Mouse (Mus musculus) adrenal gland, adult 2 months (tissue): Measurements from ENCODE around the gene Aadacl3. TPM values are rescaled to one million over a fixed set of nuclear protein-coding genes. Genes with fewer than 3 reads are reported as not detected.

ENCODE experiments used
- DNase-seq: peaks from one replicate; pipeline ENCODE4 v3.0.0; 2021
- long read RNA-seq: library from polyadenylated mRNA; stranded (forward); transcript quantifications from one replicate; pipeline ENCODE4 v2.0.0, GENCODE M21; 2021
- polyA plus RNA-seq: library from polyadenylated mRNA; depleted of rRNA; stranded (reverse); fragments of >200 nt; gene quantifications from 2 replicates; pipeline ENCODE4 v1.2.3, GENCODE M21; 2012; rRNA removed
- total RNA-seq, 2 experiments: library from RNA; stranded (reverse); gene quantifications; 2 replicates each; pipeline ENCODE4 v1.2.3; 2021

Aadacl3 gene
- total RNA-seq, result not detected
- not detected in 2 replicates for polyA plus RNA-seq
- long read RNA-seq, result 0 reads

DNA sequence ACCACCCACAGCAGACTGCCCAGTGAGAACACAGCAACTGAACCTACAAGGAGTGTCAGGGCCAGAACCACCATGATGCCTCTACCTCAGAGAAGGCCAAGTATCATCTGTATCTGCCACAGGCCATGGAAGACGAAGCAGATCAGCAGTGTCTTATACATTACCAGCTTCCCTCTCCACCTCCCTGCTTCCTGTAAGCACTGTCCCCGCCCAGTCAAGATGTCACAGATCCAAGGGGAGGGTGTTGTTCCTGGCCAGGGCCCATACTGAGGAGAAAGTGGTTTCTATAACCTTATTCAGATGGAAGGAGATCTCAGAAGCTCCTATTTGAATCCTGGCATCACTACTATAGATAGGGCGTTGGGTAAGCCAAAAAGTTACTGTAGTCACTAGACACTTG, at the start of gene Aadacl3:
TSS of gene Aadacl3 (minus strand) at position 101 of the 400 bp plus-strand sequence.
- DNase-seq, result no peak

DNA sequence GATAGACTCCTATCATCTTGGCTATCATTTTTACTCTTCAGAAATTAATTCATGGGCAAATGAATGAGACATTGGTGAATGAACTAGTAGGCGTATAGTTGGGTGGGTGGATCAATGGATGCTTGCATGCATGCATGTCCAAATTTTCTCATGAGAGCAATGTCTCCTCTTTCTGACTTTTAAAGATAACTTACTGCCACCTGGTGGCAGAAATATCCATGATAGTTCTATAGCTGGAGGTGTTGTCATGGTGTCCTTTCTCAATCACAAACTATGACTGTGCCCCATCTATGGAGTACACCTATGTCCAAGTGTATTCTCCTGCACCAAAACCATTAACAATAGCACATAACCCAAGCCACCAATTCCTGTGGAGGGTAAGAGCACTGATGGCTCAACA, 43.0 kb upstream of the Aadacl3 start:
- no peak for DNase-seq

DNA sequence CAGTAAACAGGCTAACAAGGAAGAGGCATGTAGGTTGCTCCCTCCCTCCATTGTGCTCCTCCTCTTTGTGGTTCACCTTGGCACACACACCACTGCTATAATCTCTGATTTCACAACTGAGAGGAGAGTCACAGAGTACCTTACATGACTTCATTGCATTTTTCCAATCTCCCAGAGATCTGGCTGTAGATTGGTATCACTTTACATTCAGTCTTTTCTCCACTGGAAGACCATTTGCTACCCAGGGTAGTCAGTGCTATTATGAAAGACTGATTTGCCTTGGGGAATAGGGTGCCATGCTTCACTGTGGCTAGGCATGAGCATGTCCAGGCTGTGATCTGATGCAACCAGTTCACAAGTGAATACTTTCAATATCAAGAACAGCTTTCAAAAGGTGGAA, 29.8 kb upstream of the Aadacl3 start:
- no peak for DNase-seq

DNA sequence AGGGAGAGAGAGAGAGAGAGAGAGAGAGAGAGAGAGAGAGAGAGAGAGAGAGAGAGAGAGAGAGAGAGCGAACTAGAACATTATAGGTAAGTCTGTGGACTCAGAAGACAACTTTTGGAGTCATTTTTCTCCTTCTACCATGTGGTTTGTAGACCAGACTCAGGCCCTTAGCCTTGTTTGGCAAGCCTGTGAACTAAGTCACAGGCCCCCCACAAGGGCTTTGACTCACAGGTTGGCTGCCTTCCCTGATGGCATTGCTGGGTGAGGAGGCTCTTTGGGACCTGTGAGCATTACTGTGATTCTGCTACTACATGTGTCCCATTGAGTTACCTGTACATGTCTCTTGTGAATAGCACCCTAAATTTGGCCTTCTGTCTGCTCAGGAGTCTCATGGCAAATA, 4.5 kb upstream of the Aadacl3 start:
- no peak for DNase-seq

DNA sequence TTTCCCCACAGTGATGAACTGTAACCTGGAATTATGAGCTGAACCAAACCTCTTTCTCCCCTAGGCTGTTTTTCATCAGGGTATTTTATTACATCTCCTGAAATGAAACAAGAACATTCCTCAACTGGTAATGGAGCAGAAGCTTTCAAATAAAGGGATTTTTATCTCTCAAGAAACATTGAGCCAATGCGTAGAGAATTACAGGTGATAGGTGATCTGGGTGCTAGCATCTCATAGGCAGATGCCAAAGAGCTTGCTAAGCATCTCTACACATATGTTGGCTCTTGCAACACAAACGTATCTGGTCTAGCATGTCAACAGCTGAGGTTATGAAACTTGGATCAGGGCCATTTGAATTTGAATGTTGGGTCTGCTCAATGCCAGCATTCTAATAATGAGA, 1.6 kb upstream of the Aadacl3 start:
- DNase-seq, result no peak

DNA sequence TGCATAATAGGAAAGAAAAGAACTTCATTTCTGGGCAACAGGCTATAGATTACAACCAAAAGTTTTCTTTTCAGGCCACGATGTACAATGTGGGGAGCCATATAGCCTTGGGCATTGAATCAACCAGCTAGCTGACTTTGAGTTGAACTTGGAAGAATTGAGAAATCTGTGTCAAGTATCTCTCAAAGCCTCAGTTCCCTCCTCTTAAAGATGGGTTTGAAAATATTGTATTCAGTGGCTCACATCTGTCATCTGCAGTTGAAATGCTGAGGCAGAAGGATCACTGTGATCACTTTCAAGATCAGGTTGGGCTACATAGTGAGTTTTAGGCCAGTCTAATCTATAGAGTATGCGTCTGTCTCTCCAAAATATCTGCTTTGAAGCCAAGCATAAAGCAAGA, 10.3 kb downstream of the Aadacl3 start, which contains the start of gene Gm9944:
TSS of gene Gm9944 (minus strand) at position 101 of the 400 bp plus-strand sequence.
- no peak for DNase-seq

DNA sequence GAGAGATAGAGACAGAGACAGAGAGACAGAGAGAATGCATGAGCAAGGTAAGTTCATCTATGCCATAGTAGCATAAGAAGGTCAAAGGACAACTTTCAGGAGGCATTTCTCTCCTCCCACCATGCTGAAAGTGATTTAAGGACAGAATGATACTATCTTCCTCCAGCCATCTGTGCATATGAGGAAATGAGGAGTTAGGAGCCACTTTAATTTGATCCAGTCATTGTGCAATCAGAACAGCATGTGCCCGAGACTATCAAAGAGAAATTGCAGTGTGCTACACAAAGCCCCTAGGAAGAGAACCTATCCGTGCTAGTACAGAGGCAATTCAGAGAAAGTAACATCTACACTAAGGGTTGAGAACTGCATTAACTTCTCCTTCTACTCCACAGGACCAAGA, 15.0 kb downstream of the Aadacl3 start:
- no peak for DNase-seq

DNA sequence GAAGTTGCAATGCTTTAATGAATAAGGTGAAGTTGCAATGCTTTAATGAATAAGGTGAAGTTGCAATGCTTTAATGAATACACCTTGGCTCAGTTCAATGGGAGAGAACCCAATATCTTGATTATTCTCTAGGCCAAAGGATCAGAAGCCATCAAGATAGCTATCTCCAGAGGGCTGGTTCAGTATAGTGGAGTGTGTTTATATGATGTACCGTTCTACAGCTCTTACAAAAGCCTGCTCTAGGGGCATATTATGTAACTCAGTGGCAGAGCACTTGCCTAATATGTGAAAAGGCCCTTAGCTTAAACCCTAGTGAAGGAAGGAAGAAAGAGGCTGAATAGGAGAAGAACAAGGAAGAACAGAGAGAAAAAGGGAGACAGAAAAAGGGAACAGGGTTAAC, 22.0 kb downstream of the Aadacl3 start:
- DNase-seq, result no peak

DNA sequence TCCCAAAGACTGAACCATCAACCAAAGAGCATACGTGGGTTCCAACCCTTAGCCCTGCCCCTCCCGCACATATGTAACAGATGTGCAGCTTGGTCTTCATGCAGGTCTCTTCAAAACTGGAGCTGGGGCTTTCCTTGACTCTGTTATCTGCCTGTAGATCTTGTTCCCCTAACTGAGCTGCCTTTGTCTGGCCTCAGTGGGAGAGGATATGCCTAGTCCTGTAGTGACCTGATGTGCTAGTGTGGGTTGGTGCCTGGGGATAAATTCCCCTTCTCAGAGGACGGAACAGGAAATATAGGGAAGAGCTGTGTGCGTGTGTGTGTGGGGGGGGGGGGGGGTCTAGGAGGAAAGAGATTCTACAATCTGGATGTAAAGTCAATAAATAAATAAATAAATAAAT, 22.5 kb downstream of the Aadacl3 start:
- DNase-seq, result no peak

DNA sequence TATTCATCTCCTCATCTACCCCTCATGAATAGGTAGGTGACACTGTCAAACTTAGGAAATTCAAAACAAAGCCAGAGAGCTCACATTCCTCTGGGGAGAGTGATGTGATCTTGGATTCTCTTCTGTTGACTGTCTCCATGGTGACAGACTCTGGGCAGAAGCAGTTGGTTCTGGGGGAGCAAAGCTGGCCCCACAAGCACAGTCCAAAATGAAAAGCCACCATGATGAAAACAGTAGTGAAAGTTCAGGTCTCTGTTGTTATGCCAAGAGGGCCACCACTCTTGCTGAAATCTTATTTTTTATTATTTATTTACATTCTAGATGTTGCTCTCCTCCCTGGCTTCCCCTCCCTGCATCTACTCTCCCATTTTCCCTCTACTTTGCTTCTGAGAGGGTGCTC, 24.9 kb downstream of the Aadacl3 start, which contains the start of gene 1700012P22Rik:
TSS of gene 1700012P22Rik (minus strand) at position 101 of the 400 bp plus-strand sequence.
- no peak for DNase-seq

DNA sequence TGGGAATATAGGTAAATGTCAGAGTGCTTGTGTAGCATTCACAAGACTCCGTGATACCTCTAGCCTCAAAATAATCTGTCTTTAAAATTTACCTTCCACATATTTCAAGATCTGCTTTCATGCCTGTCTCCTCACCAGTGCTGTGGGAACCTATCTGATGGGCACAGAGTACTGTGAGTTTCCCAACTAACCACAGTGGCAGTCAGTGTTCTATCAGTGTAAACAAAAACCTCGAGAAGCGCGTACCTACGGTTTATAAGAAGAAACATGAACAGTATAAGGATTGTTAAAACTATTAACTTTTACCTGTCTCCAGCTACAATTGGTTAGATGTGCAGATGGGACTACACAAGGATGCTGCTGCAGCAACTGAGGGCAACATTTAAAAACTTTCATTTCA, 30.3 kb downstream of the Aadacl3 start:
- no peak for DNase-seq

DNA sequence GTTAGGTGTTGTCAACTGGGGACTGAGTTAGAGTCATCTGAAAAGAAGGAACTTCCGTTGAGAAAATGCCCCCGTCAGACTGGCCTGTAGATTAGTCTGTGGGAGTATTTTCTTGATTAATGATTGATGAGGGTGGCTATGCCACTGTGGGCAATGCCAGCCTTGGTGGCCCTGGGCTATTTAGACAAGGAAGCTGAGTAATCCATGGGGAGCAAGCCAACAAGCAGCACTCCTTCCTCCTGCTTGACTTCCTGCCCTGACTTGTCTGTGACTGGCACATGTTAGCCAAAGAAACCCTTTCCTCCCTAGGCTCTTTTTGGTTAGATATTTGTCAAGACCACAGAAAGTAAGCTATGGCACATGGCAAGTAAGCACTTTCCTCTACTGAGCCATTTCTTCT, 32.8 kb downstream of the Aadacl3 start:
- no peak for DNase-seq

DNA sequence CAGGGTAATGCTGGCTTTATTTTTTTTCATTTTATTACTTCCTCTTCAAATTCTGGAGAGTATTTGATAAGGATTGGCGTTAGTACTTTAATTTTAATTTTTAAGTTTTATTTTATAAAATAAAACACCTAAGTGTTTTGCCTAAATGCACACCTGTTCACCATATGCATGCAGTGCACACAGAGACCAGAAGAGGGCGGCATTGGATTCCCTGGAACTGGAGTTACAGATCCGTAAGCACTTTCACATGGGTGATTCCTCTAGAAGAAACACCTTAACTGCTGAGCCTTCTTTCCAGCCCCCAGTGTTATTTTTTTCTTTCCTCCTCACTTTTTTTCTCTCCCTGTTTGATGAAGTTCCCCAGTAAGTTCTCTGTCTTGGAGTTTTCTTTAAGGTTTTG, 34.7 kb downstream of the Aadacl3 start:
- no peak for DNase-seq

DNA sequence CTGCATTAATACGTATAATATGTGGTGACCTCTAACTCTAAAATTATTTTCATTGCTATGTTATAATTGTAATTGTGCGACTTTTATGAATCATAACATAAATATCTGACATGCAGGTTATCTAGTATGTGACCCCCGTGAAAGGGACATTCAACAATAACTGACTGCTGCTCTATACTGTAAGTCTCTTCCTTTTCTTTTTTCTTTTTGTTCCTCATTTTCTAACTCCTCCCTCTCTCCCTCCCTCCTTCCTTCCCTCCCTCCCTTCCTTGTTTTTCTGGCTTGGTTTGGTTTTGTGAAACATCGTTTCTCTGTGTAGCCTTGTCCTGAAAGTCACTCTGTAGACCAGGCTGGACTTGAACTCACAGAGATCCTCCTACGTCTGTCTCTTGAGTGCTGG, 39.0 kb downstream of the Aadacl3 start:
- DNase-seq, result no peak

DNA sequence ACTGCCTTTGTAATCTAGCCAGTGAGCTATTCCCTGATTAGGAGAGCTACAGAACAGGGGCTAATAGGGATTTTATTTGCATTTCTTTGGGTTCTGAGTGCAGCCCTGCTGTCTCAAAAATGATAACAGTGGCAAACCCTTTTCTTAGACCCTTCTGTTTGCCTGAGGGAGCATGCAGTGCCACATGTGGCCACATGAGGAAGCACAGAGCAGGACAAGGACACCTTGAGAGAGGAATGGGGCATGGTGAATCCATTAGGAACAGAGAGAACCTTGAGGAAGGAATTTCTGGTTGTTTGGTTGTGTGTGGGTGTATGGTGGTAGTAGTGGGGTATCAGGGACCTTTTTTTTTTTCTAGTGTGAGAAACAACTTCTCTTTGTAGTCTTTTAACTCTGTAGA, 42.9 kb downstream of the Aadacl3 start:
- DNase-seq, result no peak

DNA sequence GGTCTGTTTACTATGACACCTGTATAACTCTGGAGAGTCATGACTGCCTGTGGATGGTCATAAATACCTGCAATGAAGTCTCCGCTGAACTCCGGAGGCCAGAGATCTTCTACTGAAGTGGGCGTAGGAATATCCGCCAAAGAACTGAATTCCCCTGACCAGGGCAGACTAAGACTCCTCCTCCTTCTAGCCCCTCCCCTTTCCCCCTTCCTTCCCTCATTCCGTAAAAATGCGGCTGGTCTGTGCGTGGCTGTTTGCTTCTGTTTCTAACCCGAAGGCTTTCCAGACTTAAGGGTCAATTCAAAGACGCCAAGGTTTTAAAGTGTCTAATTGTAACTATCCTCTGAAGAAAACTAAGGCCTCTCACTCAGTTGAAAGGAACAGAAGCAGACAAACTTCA, 55.3 kb downstream of the Aadacl3 start, which contains the start of gene Pramef12:
TSS of gene Pramef12 (minus strand) at position 175 of the 400 bp plus-strand sequence.
- no peak for DNase-seq

DNA sequence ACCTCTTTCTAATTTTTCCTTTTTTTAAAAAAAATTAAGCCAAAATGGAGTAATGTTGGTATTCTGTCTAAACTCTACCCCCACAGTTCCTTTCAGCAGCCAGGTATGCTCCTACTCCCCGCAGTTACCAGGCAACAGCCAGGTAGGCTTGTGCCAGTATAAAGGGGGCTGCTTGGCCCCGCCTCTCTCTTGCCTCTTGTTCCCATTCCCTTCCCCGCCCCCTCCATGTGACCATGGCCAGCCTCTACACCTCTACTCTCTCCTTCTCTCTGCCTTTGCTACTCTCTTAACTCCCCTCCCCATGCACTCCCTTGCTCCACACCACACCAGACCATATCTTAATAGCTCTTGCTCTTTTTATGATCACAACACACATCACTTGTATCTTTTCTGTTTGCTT, 57.3 kb downstream of the Aadacl3 start:
- DNase-seq, result no peak

DNA sequence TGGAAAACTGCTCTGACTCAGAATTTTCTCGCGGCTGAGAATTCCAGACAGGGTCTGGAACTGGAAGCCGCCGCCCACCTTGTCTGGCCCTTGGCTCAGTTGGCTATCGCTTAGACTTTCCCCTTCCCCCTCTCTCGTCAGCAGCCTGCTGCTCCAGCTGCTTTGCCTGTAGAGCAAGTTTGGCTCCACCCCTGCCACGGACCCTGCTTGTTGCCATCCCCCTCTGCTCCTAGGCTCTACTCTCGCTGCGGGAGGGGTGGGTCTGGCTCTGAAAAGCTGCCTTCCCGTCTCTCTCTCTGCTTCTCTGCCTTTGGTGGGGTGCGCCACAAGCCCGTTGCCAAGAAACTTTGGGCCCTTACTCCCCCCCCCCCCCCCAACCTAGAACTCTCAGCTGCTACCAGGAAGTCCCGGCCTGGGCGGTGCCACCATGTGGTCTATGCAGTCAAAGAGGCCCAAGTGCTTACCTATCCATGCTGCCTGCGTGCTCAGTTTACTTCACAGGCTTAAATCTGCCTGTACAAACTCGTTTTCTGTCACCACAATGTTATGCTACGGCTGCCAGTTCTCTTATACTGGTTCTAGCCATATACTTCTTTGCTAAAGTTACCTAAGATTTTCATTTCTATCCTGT, 59.0 kb downstream of the Aadacl3 start:
- no peak for DNase-seq

Other genes with a start within 250 kb of the Aadacl3 start
- not detected for gene Pramel5, start 183.3 kb downstream of the Aadacl3 start, total RNA-seq
- gene Pramel5, start 183.3 kb downstream of the Aadacl3 start, polyA plus RNA-seq, result not detected in 2 replicates
- not detected for gene Gm13128, start 133.5 kb downstream of the Aadacl3 start, total RNA-seq
- gene Gm13128, start 133.5 kb downstream of the Aadacl3 start, polyA plus RNA-seq, result not detected in 2 replicates
- not detected for gene Gm13119, start 105.8 kb downstream of the Aadacl3 start, total RNA-seq
- not detected in 2 replicates for gene Gm13119, start 105.8 kb downstream of the Aadacl3 start, polyA plus RNA-seq
- gene Pramef20, start 85.8 kb downstream of the Aadacl3 start, total RNA-seq, result not detected
- not detected in 2 replicates for gene Pramef20, start 85.8 kb downstream of the Aadacl3 start, polyA plus RNA-seq
- not detected for gene Pramef12, start 55.3 kb downstream of the Aadacl3 start, total RNA-seq
- gene Pramef12, start 55.3 kb downstream of the Aadacl3 start, polyA plus RNA-seq, result not detected in 2 replicates
- gene 1700012P22Rik, start 25.0 kb downstream of the Aadacl3 start, total RNA-seq, result not detected
- gene 1700012P22Rik, start 25.0 kb downstream of the Aadacl3 start, polyA plus RNA-seq, result not detected in 2 replicates
- not detected for gene Gm9944, start 10.4 kb downstream of the Aadacl3 start, total RNA-seq
- not detected in 2 replicates for gene Gm9944, start 10.4 kb downstream of the Aadacl3 start, polyA plus RNA-seq
- gene 9430007A20Rik, start 56.1 kb upstream of the Aadacl3 start, total RNA-seq, result not detected
- not detected in 2 replicates for gene 9430007A20Rik, start 56.1 kb upstream of the Aadacl3 start, polyA plus RNA-seq
- not detected for gene Gm13124, start 101.4 kb upstream of the Aadacl3 start, total RNA-seq
- gene Gm13124, start 101.4 kb upstream of the Aadacl3 start, polyA plus RNA-seq, result not detected in 2 replicates
- gene Aadacl4, start 150.0 kb upstream of the Aadacl3 start, total RNA-seq, result not detected
- gene Aadacl4, start 150.0 kb upstream of the Aadacl3 start, polyA plus RNA-seq, result not detected in 2 replicates
- not detected for gene Gm436, start 222.6 kb upstream of the Aadacl3 start, total RNA-seq
- not detected in 2 replicates for gene Gm436, start 222.6 kb upstream of the Aadacl3 start, polyA plus RNA-seq